Mouse (Mus musculus): Measurements from ENCODE around the gene Gm9999. TPM values are rescaled to one million over a fixed set of nuclear protein-coding genes. Genes with fewer than 3 reads are reported as not detected.

Gm9999 gene
- polyA plus RNA-seq, 1 experiment from 2014 or later = not detected

GRCm38 (mm10) chr7:47007109-47007780 is 23.9 kb downstream of the Gm9999 start:
- peak overlapping the region; percentile 91; the same call in 1 of the 2 replicates for H3K27ac ChIP-seq
- H3K4me1 ChIP-seq (replicated peaks; ENCODE audit: control insufficient read depth, insufficient read depth, low read length) = peaks cover 39% of the 10 kb centered on the region
- no peak for DNase-seq (ENCODE audit: low spot score)
- no peak; the same call in 1 of the 2 replicates for ATAC-seq (ENCODE audit: low FRiP score)
- H3K9ac ChIP-seq = peak overlapping the region; percentile 76
- H3K4me3 ChIP-seq (replicated peaks; ENCODE audit: low read length) = peak overlapping the region; percentile 75
- no peaks in the 10 kb centered on the region for H3K27me3 ChIP-seq (ENCODE audit: control insufficient read depth, insufficient read depth, low read length)
- no peaks in the 10 kb centered on the region for H3K36me3 ChIP-seq (replicated peaks; ENCODE audit: control insufficient read depth, insufficient read depth)
- H3K9me3 ChIP-seq (ENCODE audit: control insufficient read depth, low read length) = no peaks in the 10 kb centered on the region
- WGBS = 25% methylated on average over 21 of the region's 21 CpGs
- H3K4me2 ChIP-seq (replicated peaks) = peak overlapping the region; percentile 90

- ATAC-seq (ENCODE audit: low FRiP score) = peak; percentile 64
These were observed 24.4 kb downstream of the Gm9999 start for GRCm38 (mm10) chr7:47007818-47008167.

GRCm38 (mm10) chr7:47008168-47008993 is 25.0 kb downstream of the Gm9999 start, which contains the start of gene Spty2d1:
Gene Spty2d1 (minus strand): TSS chr7:47008411.
- Histone ChIP-seq H3K4me1 (replicated peaks; ENCODE audit: control insufficient read depth, insufficient read depth, low read length) (peaks cover 33% of the 10 kb centered on the region), H3K36me3 (replicated peaks; ENCODE audit: control insufficient read depth, insufficient read depth) (no peaks in the 10 kb centered on the region), H3K4me3 (replicated peaks; ENCODE audit: low read length) (peak within 1 kb of the TSS; percentile 75), H3K9ac (peak within 1 kb of the TSS; percentile 76), H3K4me2 (replicated peaks) (peak within 1 kb of the TSS; percentile 90), H3K27ac (peak within 1 kb of the TSS; percentile 91), H3K9me3 (ENCODE audit: control insufficient read depth, low read length) (no peaks in the 10 kb centered on the region), H3K27me3 (ENCODE audit: control insufficient read depth, insufficient read depth, low read length) (no peaks in the 10 kb centered on the region)
- peak; percentile 97 for ATAC-seq (ENCODE audit: low FRiP score)
- whole genome bisulfite sequencing = 2% methylated on average over 57 of the region's 57 CpGs
- peak; percentile 100 for DNase-seq (ENCODE audit: low spot score)

More at GRCm38 (mm10) chr7:47007818-47008167, 24.4 kb downstream of the Gm9999 start:
- Histone ChIP-seq H3K4me2 (replicated peaks) (peak overlapping the region; percentile 90), H3K9me3 (ENCODE audit: control insufficient read depth, low read length) (no peaks in the 10 kb centered on the region), H3K27ac (peak overlapping the region; percentile 91), H3K27me3 (ENCODE audit: control insufficient read depth, insufficient read depth, low read length) (no peaks in the 10 kb centered on the region), H3K36me3 (replicated peaks; ENCODE audit: control insufficient read depth, insufficient read depth) (no peaks in the 10 kb centered on the region), H3K4me1 (replicated peaks; ENCODE audit: control insufficient read depth, insufficient read depth, low read length) (peaks cover 34% of the 10 kb centered on the region), H3K9ac (peak overlapping the region; percentile 76), H3K4me3 (replicated peaks; ENCODE audit: low read length) (peak overlapping the region; percentile 75)
- no peak for DNase-seq (ENCODE audit: low spot score)
- under 1% methylated on average over 25 of the region's 25 CpGs for WGBS

GRCm38 (mm10) chr7:47013131-47013767 is 29.9 kb downstream of the Gm9999 start:
- DNase-seq (ENCODE audit: low spot score) = no peak
- Histone ChIP-seq H3K4me2 (replicated peaks) (no peak overlapping the region), H3K27ac (no peak overlapping the region), H3K4me3 (replicated peaks; ENCODE audit: low read length) (no peak overlapping the region), H3K27me3 (ENCODE audit: control insufficient read depth, insufficient read depth, low read length) (no peaks in the 10 kb centered on the region), H3K36me3 (replicated peaks; ENCODE audit: control insufficient read depth, insufficient read depth) (no peaks in the 10 kb centered on the region), H3K4me1 (replicated peaks; ENCODE audit: control insufficient read depth, insufficient read depth, low read length) (peaks cover 14% of the 10 kb centered on the region), H3K9ac (no peak overlapping the region), H3K9me3 (ENCODE audit: control insufficient read depth, low read length) (no peaks in the 10 kb centered on the region)
- 53% methylated on average over 9 of the region's 9 CpGs for WGBS
- no peak for ATAC-seq (ENCODE audit: low FRiP score)

- no peak overlapping the region for H3K27ac ChIP-seq
- ATAC-seq (ENCODE audit: low FRiP score) = no peak
- whole genome bisulfite sequencing = 48% methylated on average over 10 of the region's 11 CpGs
These were observed 31.4 kb downstream of the Gm9999 start for GRCm38 (mm10) chr7:47014564-47015389.

GRCm38 (mm10) chr7:47015390-47016065 is 32.1 kb downstream of the Gm9999 start:
- peak; percentile 93 for ATAC-seq (ENCODE audit: low FRiP score)
- Histone ChIP-seq H3K9ac (0 out of 2 replicates have a peak overlapping the region, but pooled peaks have one; percentile 6), H3K27ac (no peak overlapping the region), H3K27me3 (ENCODE audit: control insufficient read depth, insufficient read depth, low read length) (no peaks in the 10 kb centered on the region), H3K9me3 (ENCODE audit: control insufficient read depth, low read length) (no peaks in the 10 kb centered on the region), H3K4me3 (replicated peaks; ENCODE audit: low read length) (no peak overlapping the region), H3K4me1 (replicated peaks; ENCODE audit: control insufficient read depth, insufficient read depth, low read length) (no peaks in the 10 kb centered on the region), H3K36me3 (replicated peaks; ENCODE audit: control insufficient read depth, insufficient read depth) (no peaks in the 10 kb centered on the region), H3K4me2 (replicated peaks) (peak overlapping the region; percentile 49)
- WGBS = 12% methylated on average over 6 of the region's 6 CpGs
- peak; percentile 79 for DNase-seq (ENCODE audit: low spot score)

More at GRCm38 (mm10) chr7:47014564-47015389, 31.4 kb downstream of the Gm9999 start:
- Histone ChIP-seq H3K4me1 (replicated peaks; ENCODE audit: control insufficient read depth, insufficient read depth, low read length) (peaks cover 4% of the 10 kb centered on the region), H3K27me3 (ENCODE audit: control insufficient read depth, insufficient read depth, low read length) (no peaks in the 10 kb centered on the region), H3K4me2 (replicated peaks) (no peak overlapping the region), H3K9me3 (ENCODE audit: control insufficient read depth, low read length) (no peaks in the 10 kb centered on the region), H3K4me3 (replicated peaks; ENCODE audit: low read length) (no peak overlapping the region), H3K36me3 (replicated peaks; ENCODE audit: control insufficient read depth, insufficient read depth) (no peaks in the 10 kb centered on the region), H3K9ac (no peak overlapping the region)
- DNase-seq (ENCODE audit: low spot score) = no peak

- H3K36me3 ChIP-seq (replicated peaks; ENCODE audit: control insufficient read depth, insufficient read depth) = no peaks in the 10 kb centered on the region
- no peak overlapping the region for H3K27ac ChIP-seq
- no peak overlapping the region for H3K9ac ChIP-seq
- no peak overlapping the region for H3K4me3 ChIP-seq (replicated peaks; ENCODE audit: low read length)
- H3K9me3 ChIP-seq (ENCODE audit: control insufficient read depth, low read length) = no peaks in the 10 kb centered on the region
- ATAC-seq (ENCODE audit: low FRiP score) (no peak), DNase-seq (ENCODE audit: low spot score) (no peak)
- WGBS = 79% methylated on average over 3 of the region's 3 CpGs
- no peaks in the 10 kb centered on the region for H3K4me1 ChIP-seq (replicated peaks; ENCODE audit: control insufficient read depth, insufficient read depth, low read length)
- no peak overlapping the region for H3K4me2 ChIP-seq (replicated peaks)
- H3K27me3 ChIP-seq (ENCODE audit: control insufficient read depth, insufficient read depth, low read length) = no peaks in the 10 kb centered on the region
These were observed 33.2 kb downstream of the Gm9999 start for GRCm38 (mm10) chr7:47016602-47017001.

GRCm38 (mm10) chr7:47017146-47017545 is 33.8 kb downstream of the Gm9999 start:
- Histone ChIP-seq H3K36me3 (replicated peaks; ENCODE audit: control insufficient read depth, insufficient read depth) (no peaks in the 10 kb centered on the region), H3K4me3 (replicated peaks; ENCODE audit: low read length) (no peak overlapping the region), H3K27me3 (ENCODE audit: control insufficient read depth, insufficient read depth, low read length) (no peaks in the 10 kb centered on the region), H3K27ac (no peak overlapping the region), H3K9ac (no peak overlapping the region), H3K9me3 (ENCODE audit: control insufficient read depth, low read length) (no peaks in the 10 kb centered on the region), H3K4me1 (replicated peaks; ENCODE audit: control insufficient read depth, insufficient read depth, low read length) (no peaks in the 10 kb centered on the region), H3K4me2 (replicated peaks) (no peak overlapping the region)
- DNase-seq (ENCODE audit: low spot score) = no peak
- 82% methylated on average over 7 of the region's 7 CpGs for whole genome bisulfite sequencing
- no peak for ATAC-seq (ENCODE audit: low FRiP score)

Measured in hindbrain, embryonic 14.5 days (tissue).